9 mouse cellular contexts compared by ENCODE assay signal in genomic region chr13:56189688-56190087, GRCm38 (mm10). TPM values are rescaled to one million over a fixed set of nuclear protein-coding genes. Genes with fewer than 3 reads are reported as not detected.
A peak's percentile ranks its signal among the peaks of the same experiment; 100 is the strongest.
DNase-seq lines count a peak whose midpoint lies in the region; ATAC-seq and TF ChIP-seq lines count a peak whose summit lies in the region.
"Had no signal": no experiment of that assay in that cellular context is flagged by ENCODE, and none has a peak within 500 bp of the region (broad histone marks: within the 10 kb centered on the region; RNA-seq: fewer than 3 reads in every experiment).

No protein-coding gene starts in this region.

- no peaks in the 10 kb centered on the region for H3K9me3 ChIP-seq in intestine, postnatal 0 days (ENCODE audit: control insufficient read depth)
- H3K9me3 ChIP-seq in intestine, embryonic 16.5 days (ENCODE audit: control insufficient read depth, low read length), result no peaks in the 10 kb centered on the region
- H3K9me3 ChIP-seq in hindbrain, embryonic 13.5 days, result no peaks in the 10 kb centered on the region

- H3K4me3 ChIP-seq in intestine, postnatal 0 days (ENCODE audit: low read depth, low read length), result no peak overlapping the region
- H3K4me3 ChIP-seq in intestine, embryonic 16.5 days (ENCODE audit: low read length), result no peak overlapping the region
- H3K4me3 ChIP-seq in thymus, adult 2 months (ENCODE audit: control insufficient read depth, insufficient read depth, low read length), result no peak overlapping the region
- no peak overlapping the region for H3K4me3 ChIP-seq in hindbrain, embryonic 13.5 days

- no peaks in the 10 kb centered on the region for H3K36me3 ChIP-seq in intestine, postnatal 0 days (ENCODE audit: control insufficient read depth, insufficient read depth)
- H3K36me3 ChIP-seq in intestine, embryonic 16.5 days (ENCODE audit: control insufficient read depth, insufficient read depth, low read length), result no peaks in the 10 kb centered on the region
- H3K36me3 ChIP-seq in thymus, adult 2 months (ENCODE audit: control insufficient read depth, insufficient read depth, low read length), result no peaks in the 10 kb centered on the region
- no peaks in the 10 kb centered on the region for H3K36me3 ChIP-seq in hindbrain, embryonic 13.5 days

- TF ChIP-seq POLR2A in thymus, adult 2 months (IDR thresholded peaks at IDR 0.05; ENCODE audit: control insufficient read depth, extremely low read depth, insufficient read depth, low read length, poor library complexity), result no peak
- TF ChIP-seq POLR2A in brain, embryonic 14.5 days (IDR thresholded peaks at IDR 0.05; ENCODE audit: borderline replicate concordance, extremely low read depth, insufficient read depth, insufficient read length, poor library complexity, severe bottlenecking), result no peak

- ATAC-seq in intestine, postnatal 0 days, result no peak
- ATAC-seq in intestine, embryonic 16.5 days, result no peak
- no peak for ATAC-seq in hindbrain, embryonic 13.5 days (ENCODE audit: low FRiP score)

- peak; percentile 50 for TF ChIP-seq CTCF in intestine, postnatal 0 days (IDR thresholded peaks at IDR 0.05; ENCODE audit: low read depth)
- no peak for TF ChIP-seq CTCF in thymus, adult 2 months (IDR thresholded peaks at IDR 0.05; ENCODE audit: borderline replicate concordance, control insufficient read depth, extremely low read depth, insufficient read depth, low read length, poor library complexity)
- peak; percentile 37; the same call in 1 of the 2 replicates for TF ChIP-seq CTCF in brain, embryonic 14.5 days (IDR thresholded peaks at IDR 0.05; ENCODE audit: borderline replicate concordance, extremely low read depth, insufficient read depth, insufficient read length)

- DNase-seq in thymus, adult 2 months, result peak; percentile 55
- DNase-seq in thymus, adult 18-20 months, result no peak
- DNase-seq in brain, embryonic 14.5 days (ENCODE audit: low read depth), result no peak
- DNase-seq in adrenal gland, postnatal 14 days, result no peak
- DNase-seq in ovary, postnatal 36 days (ENCODE audit: low spot score), result no peak
- DNase-seq: embryo, embryonic 11 days had no signal

- no peaks in the 10 kb centered on the region for H3K4me1 ChIP-seq in intestine, postnatal 0 days (replicated peaks; ENCODE audit: control insufficient read depth, insufficient read depth, low read length)
- no peaks in the 10 kb centered on the region for H3K4me1 ChIP-seq in intestine, embryonic 16.5 days (ENCODE audit: control insufficient read depth, insufficient read depth, low read length)
- H3K4me1 ChIP-seq in thymus, adult 2 months (replicated peaks; ENCODE audit: control insufficient read depth, insufficient read depth, low read length), result no peaks in the 10 kb centered on the region
- no peaks in the 10 kb centered on the region for H3K4me1 ChIP-seq in hindbrain, embryonic 13.5 days (replicated peaks)

- H3K27ac ChIP-seq in intestine, postnatal 0 days (ENCODE audit: low read depth, low read length), result no peak overlapping the region
- H3K27ac ChIP-seq in intestine, embryonic 16.5 days (ENCODE audit: low read length), result no peak overlapping the region
- H3K27ac ChIP-seq in thymus, adult 2 months (ENCODE audit: control insufficient read depth, insufficient read depth, low read length), result no peak overlapping the region
- no peak overlapping the region for H3K27ac ChIP-seq in hindbrain, embryonic 13.5 days

- 74% methylated on average over 5 of the region's 5 CpGs for WGBS in intestine, postnatal 0 days
- 82% methylated on average over 5 of the region's 5 CpGs for WGBS in intestine, embryonic 16.5 days
- whole genome bisulfite sequencing in thymus, adult 2 months, result 88% methylated on average over 5 of the region's 5 CpGs
- WGBS in hindbrain, embryonic 13.5 days, result 80% methylated on average over 5 of the region's 5 CpGs

- no peak overlapping the region for H3K4me2 ChIP-seq in intestine, postnatal 0 days (replicated peaks; ENCODE audit: low read depth)
- H3K4me2 ChIP-seq in intestine, embryonic 16.5 days (ENCODE audit: low read depth, low read length), result no peak overlapping the region
- no peak overlapping the region for H3K4me2 ChIP-seq in hindbrain, embryonic 13.5 days

- H3K9ac ChIP-seq in intestine, postnatal 0 days (ENCODE audit: low read depth, low read length), result no peak overlapping the region
- H3K9ac ChIP-seq in intestine, embryonic 16.5 days (ENCODE audit: low read depth, low read length), result no peak overlapping the region
- H3K9ac ChIP-seq in hindbrain, embryonic 13.5 days, result no peak overlapping the region

- H3K27me3 ChIP-seq in intestine, postnatal 0 days (replicated peaks; ENCODE audit: control insufficient read depth, insufficient read depth, low read length), result no peaks in the 10 kb centered on the region
- no peaks in the 10 kb centered on the region for H3K27me3 ChIP-seq in intestine, embryonic 16.5 days (replicated peaks; ENCODE audit: control insufficient read depth, insufficient read depth, low read length)
- H3K27me3 ChIP-seq in thymus, adult 2 months (ENCODE audit: control insufficient read depth, insufficient read depth, low read length), result no peaks in the 10 kb centered on the region
- H3K27me3 ChIP-seq in hindbrain, embryonic 13.5 days, result peaks cover 11% of the 10 kb centered on the region; the same call in 1 of the 2 replicates

RNA-seq across cellular contexts. Expression of gene Tifab, which starts 11.0 kb away (rescaled TPM):
- 3.3 and 3.4 TPM in 2 replicates for polyA plus RNA-seq in intestine, postnatal 0 days (2015; fragmentation: Nextera tagmentation; extraction: Ambion mirVana)
- 4.8 and 4.9 TPM in 2 replicates for polyA plus RNA-seq in intestine, embryonic 16.5 days (2015; fragmentation: Nextera tagmentation; extraction: Ambion mirVana)
- 8.3 and 9.4 TPM in 2 replicates for polyA plus RNA-seq in thymus, adult 2 months (2012; rRNA removed)
- 0.37 and 0.70 TPM in 2 replicates for polyA plus RNA-seq in brain, embryonic 14.5 days (2012; rRNA removed)
- total RNA-seq in adrenal gland, postnatal 14 days (2021), result 1.1 and 2.4 TPM in 2 replicates
- polyA plus RNA-seq in hindbrain, embryonic 13.5 days (2015; fragmentation: Nextera tagmentation; extraction: Ambion mirVana), result 1.1 and 1.5 TPM in 2 replicates

RNA-seq across cellular contexts. Expression of gene H2afy, which starts 53.5 kb away (rescaled TPM):
- polyA plus RNA-seq in intestine, postnatal 0 days (2015; fragmentation: Nextera tagmentation; extraction: Ambion mirVana), result 132 and 138 TPM in 2 replicates
- 235 and 246 TPM in 2 replicates for polyA plus RNA-seq in intestine, embryonic 16.5 days (2015; fragmentation: Nextera tagmentation; extraction: Ambion mirVana)
- 316 and 458 TPM in 2 replicates for polyA plus RNA-seq in thymus, adult 2 months (2012; rRNA removed)
- 317 and 334 TPM in 2 replicates for polyA plus RNA-seq in brain, embryonic 14.5 days (2012; rRNA removed)
- 126 and 140 TPM in 2 replicates for total RNA-seq in adrenal gland, postnatal 14 days (2021)
- 369 and 380 TPM in 2 replicates for polyA plus RNA-seq in hindbrain, embryonic 13.5 days (2015; fragmentation: Nextera tagmentation; extraction: Ambion mirVana)
